Mouse (Mus musculus): Measurements from ENCODE around the gene Itpk1. TPM values are rescaled to one million over a fixed set of nuclear protein-coding genes. Genes with fewer than 3 reads are reported as not detected.
A peak's percentile ranks its signal among the peaks of the same experiment; 100 is the strongest.

The Itpk1 gene
- polyA plus RNA-seq (2014; fragmentation: Nextera tagmentation; extraction: Ambion mirVana), result 20.3 and 26.1 TPM in 2 replicates

- DNase-seq (ENCODE audit: low spot score) (peak; percentile 75), ATAC-seq (ENCODE audit: insufficient read depth, low FRiP score, low TSS enrichment) (peak; percentile 88)
- Histone ChIP-seq H3K27ac (ENCODE audit: low read depth, low read length) (peak within 1 kb of the TSS; percentile 87), H3K36me3 (ENCODE audit: control insufficient read depth, insufficient read depth, low read length) (no peaks in the 10 kb centered on the region), H3K9me3 (ENCODE audit: control insufficient read depth, low read length) (no peaks in the 10 kb centered on the region), H3K4me2 (ENCODE audit: low read depth) (peak within 1 kb of the TSS; percentile 91), H3K4me1 (ENCODE audit: control insufficient read depth, insufficient read depth, low read length) (peaks cover 25% of the 10 kb centered on the region), H3K9ac (ENCODE audit: low read length) (peak within 1 kb of the TSS; percentile 86), H3K4me3 (ENCODE audit: low read depth, low read length) (peak within 1 kb of the TSS; percentile 81), H3K27me3 (ENCODE audit: control insufficient read depth, insufficient read depth, low read length) (no peaks in the 10 kb centered on the region)
- 0% methylated on average over 39 of the region's 105 CpGs for WGBS
These were observed at the start of gene Itpk1 for GRCm38 (mm10) chr12:102704457-102705198. TSS of gene Itpk1 (minus strand) at chr12:102704930.

DNA sequence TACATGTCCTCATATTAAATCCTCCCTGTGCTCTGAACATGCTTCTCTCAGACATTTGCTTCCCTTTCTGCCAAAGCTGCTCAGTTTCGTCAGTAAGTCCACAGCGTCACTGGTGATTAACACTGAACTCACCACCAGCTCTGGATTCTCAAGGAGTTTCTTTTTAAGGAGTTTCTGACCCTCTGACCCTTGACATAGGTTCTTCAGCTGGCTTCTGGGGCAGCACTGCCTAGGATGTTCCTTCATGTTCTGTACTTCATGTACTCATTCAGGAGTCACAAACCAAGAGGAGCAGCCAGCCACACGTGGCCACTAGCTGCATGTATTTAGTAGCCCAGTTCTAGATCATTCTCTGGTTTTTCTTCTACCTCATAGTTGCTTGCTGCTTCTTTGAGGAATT, 43.5 kb upstream of the Itpk1 start:
- ATAC-seq (ENCODE audit: insufficient read depth, low FRiP score, low TSS enrichment), result no peak
- H3K27me3 ChIP-seq (ENCODE audit: control insufficient read depth, insufficient read depth, low read length), result no peaks in the 10 kb centered on the region

GRCm38 (mm10) chr12:102744839-102745238, 40.1 kb upstream of the Itpk1 start:
- H3K4me2 ChIP-seq (ENCODE audit: low read depth), result no peak overlapping the region
- no peak overlapping the region for H3K9ac ChIP-seq (ENCODE audit: low read length)
- H3K27me3 ChIP-seq (ENCODE audit: control insufficient read depth, insufficient read depth, low read length), result no peaks in the 10 kb centered on the region
- ATAC-seq (ENCODE audit: insufficient read depth, low FRiP score, low TSS enrichment) (no peak), DNase-seq (ENCODE audit: low spot score) (no peak)
- WGBS, result 69% methylated on average over 6 of the region's 6 CpGs
- no peak overlapping the region for H3K27ac ChIP-seq (ENCODE audit: low read depth, low read length)
- peaks cover 6% of the 10 kb centered on the region; the same call in 1 of the 2 replicates for H3K4me1 ChIP-seq (ENCODE audit: control insufficient read depth, insufficient read depth, low read length)
- H3K36me3 ChIP-seq (ENCODE audit: control insufficient read depth, insufficient read depth, low read length), result no peaks in the 10 kb centered on the region; the same call in 1 of the 2 replicates
- no peak overlapping the region for H3K4me3 ChIP-seq (ENCODE audit: low read depth, low read length)
- no peaks in the 10 kb centered on the region for H3K9me3 ChIP-seq (ENCODE audit: control insufficient read depth, low read length)

More for the DNA sequence above, 43.5 kb upstream of the Itpk1 start:
- 87% methylated on average over 3 of the region's 3 CpGs for WGBS
- Histone ChIP-seq H3K9ac (ENCODE audit: low read length) (no peak overlapping the region), H3K27ac (ENCODE audit: low read depth, low read length) (no peak overlapping the region), H3K9me3 (ENCODE audit: control insufficient read depth, low read length) (no peaks in the 10 kb centered on the region), H3K4me2 (ENCODE audit: low read depth) (no peak overlapping the region), H3K4me3 (ENCODE audit: low read depth, low read length) (no peak overlapping the region), H3K36me3 (ENCODE audit: control insufficient read depth, insufficient read depth, low read length) (no peaks in the 10 kb centered on the region; the same call in 1 of the 2 replicates), H3K4me1 (ENCODE audit: control insufficient read depth, insufficient read depth, low read length) (peaks cover 6% of the 10 kb centered on the region; the same call in 1 of the 2 replicates)
- DNase-seq (ENCODE audit: low spot score), result no peak

DNA sequence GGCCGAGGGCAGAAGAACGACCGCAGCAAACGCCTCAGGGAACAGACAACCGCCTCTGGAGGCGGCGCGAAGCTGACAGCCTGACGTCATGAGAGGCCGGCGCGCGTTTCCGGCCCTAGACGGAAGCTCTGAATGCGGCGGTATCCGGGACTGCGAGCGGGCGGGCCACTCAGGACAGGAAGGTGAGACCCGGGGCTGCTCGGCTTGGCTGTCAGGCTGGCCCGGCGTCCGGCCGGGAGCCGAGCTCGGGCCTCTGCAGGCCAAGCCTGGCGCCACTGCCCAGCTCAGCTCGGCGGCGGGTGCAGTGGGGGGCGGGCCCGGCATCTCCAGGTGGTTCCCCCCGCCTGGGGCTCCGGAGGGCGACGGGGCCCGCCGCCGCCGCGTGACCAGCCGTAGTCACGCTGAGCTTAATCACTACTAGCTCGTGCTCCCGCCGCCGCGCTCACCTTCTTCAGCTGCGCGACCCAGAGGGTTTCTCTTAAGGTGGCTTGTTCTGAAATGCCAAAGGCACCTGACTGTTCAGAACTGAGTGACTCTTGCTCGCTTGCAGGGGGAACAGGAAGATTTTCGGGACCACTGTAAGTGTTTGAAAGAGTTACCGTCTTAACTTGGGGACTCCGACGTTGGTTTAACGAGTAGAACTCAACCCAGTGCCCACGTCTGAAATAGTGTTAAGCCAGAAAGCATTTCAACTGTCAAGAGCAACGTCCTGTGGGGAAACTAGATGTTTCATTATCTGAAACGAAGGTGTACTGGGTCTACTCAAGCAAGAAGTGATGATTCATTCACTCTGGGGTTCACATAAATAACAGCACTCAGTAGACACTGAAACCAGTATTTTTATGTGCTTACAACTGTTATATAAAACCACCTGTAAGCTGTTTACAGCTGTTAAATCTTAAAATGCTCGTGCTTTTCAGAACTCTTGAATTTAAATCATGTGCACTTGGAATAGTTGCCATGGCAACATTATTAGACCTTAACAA, 39.2 kb upstream of the Itpk1 start, which contains the start of the genes Moap1 and Tmem251:
TSS of gene Moap1 (minus strand) at position 73 of the 986 bp plus-strand sequence.
TSS of gene Tmem251 (plus strand) at position 174 of the 986 bp plus-strand sequence.
- Histone ChIP-seq H3K4me3 (ENCODE audit: low read depth, low read length) (peak within 1 kb of the TSS; percentile 70), H3K4me1 (ENCODE audit: control insufficient read depth, insufficient read depth, low read length) (peaks cover 6% of the 10 kb centered on the region; the same call in 1 of the 2 replicates), H3K27ac (ENCODE audit: low read depth, low read length) (peak within 1 kb of the TSS; percentile 84), H3K4me2 (ENCODE audit: low read depth) (peak within 1 kb of the TSS; percentile 83), H3K27me3 (ENCODE audit: control insufficient read depth, insufficient read depth, low read length) (no peaks in the 10 kb centered on the region), H3K9ac (ENCODE audit: low read length) (peak within 1 kb of the TSS; percentile 82), H3K36me3 (ENCODE audit: control insufficient read depth, insufficient read depth, low read length) (no peaks in the 10 kb centered on the region; the same call in 1 of the 2 replicates), H3K9me3 (ENCODE audit: control insufficient read depth, low read length) (no peaks in the 10 kb centered on the region)
- WGBS, result under 1% methylated on average over 59 of the region's 63 CpGs
- ATAC-seq (ENCODE audit: insufficient read depth, low FRiP score, low TSS enrichment), result peak; percentile 97
- DNase-seq (ENCODE audit: low spot score), result peak; percentile 92

GRCm38 (mm10) chr12:102743036-102743588, 38.4 kb upstream of the Itpk1 start:
- Histone ChIP-seq H3K27me3 (ENCODE audit: control insufficient read depth, insufficient read depth, low read length) (no peaks in the 10 kb centered on the region), H3K36me3 (ENCODE audit: control insufficient read depth, insufficient read depth, low read length) (no peaks in the 10 kb centered on the region), H3K27ac (ENCODE audit: low read depth, low read length) (peak overlapping the region; percentile 84), H3K4me1 (ENCODE audit: control insufficient read depth, insufficient read depth, low read length) (peaks cover 6% of the 10 kb centered on the region; the same call in 1 of the 2 replicates), H3K9me3 (ENCODE audit: control insufficient read depth, low read length) (no peaks in the 10 kb centered on the region), H3K4me3 (ENCODE audit: low read depth, low read length) (peak overlapping the region; percentile 70), H3K4me2 (ENCODE audit: low read depth) (peak overlapping the region; percentile 83), H3K9ac (ENCODE audit: low read length) (peak overlapping the region; percentile 82)
- under 1% methylated on average over 33 of the region's 33 CpGs for WGBS
- no peak for DNase-seq (ENCODE audit: low spot score)
- peak; percentile 20 for ATAC-seq (ENCODE audit: insufficient read depth, low FRiP score, low TSS enrichment)

DNA sequence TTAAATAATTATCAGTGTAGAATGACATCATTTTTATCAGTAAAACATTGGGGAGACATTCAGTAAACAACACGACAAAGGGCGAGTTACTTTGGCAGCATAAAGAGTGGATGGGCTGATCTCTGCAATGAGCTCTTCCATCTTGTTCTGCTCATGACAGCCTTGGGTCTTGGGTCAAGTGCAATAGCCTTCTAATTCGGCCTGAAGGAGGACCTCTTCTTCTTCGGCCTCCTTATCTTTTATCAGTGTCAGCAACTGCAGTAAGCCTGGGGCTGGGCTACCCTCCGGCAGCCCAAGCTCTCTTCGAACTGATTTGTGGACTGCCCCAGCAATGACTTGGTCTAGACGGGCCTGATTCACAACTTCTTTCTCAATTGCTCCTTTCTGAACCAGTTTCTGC, 37.3 kb upstream of the Itpk1 start:
- no peak for ATAC-seq (ENCODE audit: insufficient read depth, low FRiP score, low TSS enrichment)
- WGBS, result 90% methylated on average over 7 of the region's 7 CpGs

DNA sequence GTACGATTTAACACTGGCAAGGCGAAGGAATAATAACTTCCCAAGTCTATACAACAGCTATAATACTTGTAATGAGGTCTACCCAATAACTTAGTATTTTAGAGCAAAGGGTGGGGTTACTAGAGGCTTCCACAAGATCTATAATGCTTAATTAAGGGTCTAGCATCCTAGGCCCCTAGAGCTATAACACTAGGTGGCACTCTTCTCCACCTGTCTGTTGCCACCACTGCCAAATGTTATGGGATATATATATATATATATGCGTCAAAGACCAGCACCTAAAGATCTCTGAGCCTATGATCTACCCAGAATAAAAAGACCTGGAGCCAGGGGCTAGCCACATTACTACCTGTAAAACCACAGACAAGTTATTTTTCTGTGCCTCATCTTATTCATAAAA, 35.6 kb upstream of the Itpk1 start:
- Histone ChIP-seq H3K4me1 (ENCODE audit: control insufficient read depth, insufficient read depth, low read length) (peaks cover 6% of the 10 kb centered on the region; the same call in 1 of the 2 replicates), H3K4me3 (ENCODE audit: low read depth, low read length) (no peak overlapping the region), H3K36me3 (ENCODE audit: control insufficient read depth, insufficient read depth, low read length) (no peaks in the 10 kb centered on the region), H3K9ac (ENCODE audit: low read length) (no peak overlapping the region), H3K27me3 (ENCODE audit: control insufficient read depth, insufficient read depth, low read length) (no peaks in the 10 kb centered on the region), H3K27ac (ENCODE audit: low read depth, low read length) (no peak overlapping the region), H3K4me2 (ENCODE audit: low read depth) (no peak overlapping the region), H3K9me3 (ENCODE audit: control insufficient read depth, low read length) (no peaks in the 10 kb centered on the region)
- DNase-seq (ENCODE audit: low spot score) (no peak), ATAC-seq (ENCODE audit: insufficient read depth, low FRiP score, low TSS enrichment) (no peak)
- 65% methylated on average over 3 of the region's 3 CpGs for WGBS

More for the DNA sequence above, 37.3 kb upstream of the Itpk1 start:
- Histone ChIP-seq H3K36me3 (ENCODE audit: control insufficient read depth, insufficient read depth, low read length) (no peaks in the 10 kb centered on the region), H3K4me1 (ENCODE audit: control insufficient read depth, insufficient read depth, low read length) (peaks cover 6% of the 10 kb centered on the region; the same call in 1 of the 2 replicates), H3K9me3 (ENCODE audit: control insufficient read depth, low read length) (no peaks in the 10 kb centered on the region), H3K27ac (ENCODE audit: low read depth, low read length) (no peak overlapping the region), H3K4me3 (ENCODE audit: low read depth, low read length) (no peak overlapping the region), H3K9ac (ENCODE audit: low read length) (no peak overlapping the region), H3K27me3 (ENCODE audit: control insufficient read depth, insufficient read depth, low read length) (no peaks in the 10 kb centered on the region), H3K4me2 (ENCODE audit: low read depth) (no peak overlapping the region)
- DNase-seq (ENCODE audit: low spot score), result no peak

- Histone ChIP-seq H3K27me3 (ENCODE audit: control insufficient read depth, insufficient read depth, low read length) (no peaks in the 10 kb centered on the region), H3K4me2 (ENCODE audit: low read depth) (no peak overlapping the region), H3K4me1 (ENCODE audit: control insufficient read depth, insufficient read depth, low read length) (no peaks in the 10 kb centered on the region), H3K4me3 (ENCODE audit: low read depth, low read length) (no peak overlapping the region), H3K27ac (ENCODE audit: low read depth, low read length) (no peak overlapping the region), H3K9me3 (ENCODE audit: control insufficient read depth, low read length) (no peaks in the 10 kb centered on the region), H3K36me3 (ENCODE audit: control insufficient read depth, insufficient read depth, low read length) (no peaks in the 10 kb centered on the region), H3K9ac (ENCODE audit: low read length) (no peak overlapping the region)
- no peak for DNase-seq (ENCODE audit: low spot score)
- WGBS, result 85% methylated on average over 5 of the region's 5 CpGs
- no peak for ATAC-seq (ENCODE audit: insufficient read depth, low FRiP score, low TSS enrichment)
These were observed 34.4 kb upstream of the Itpk1 start for GRCm38 (mm10) chr12:102739096-102739495.
